Mouse (Mus musculus) lung, postnatal 0 days (tissue): ENCODE measurements around the gene Slc25a19.
A peak's percentile ranks its signal among the peaks of the same experiment; 100 is the strongest.

ENCODE experiments used
- CTCF ChIP-seq: IDR thresholded peaks from 2 replicates; pipeline ENCODE4 v1.5.1; 2016; ENCODE audit warnings: antibody characterized with exemption, mild to moderate bottlenecking
- EP300 ChIP-seq: IDR thresholded peaks from 2 replicates; pipeline ENCODE4 v1.6.1; 2016; ENCODE audit warnings: antibody characterized with exemption, mild to moderate bottlenecking, control low read depth

DNA sequence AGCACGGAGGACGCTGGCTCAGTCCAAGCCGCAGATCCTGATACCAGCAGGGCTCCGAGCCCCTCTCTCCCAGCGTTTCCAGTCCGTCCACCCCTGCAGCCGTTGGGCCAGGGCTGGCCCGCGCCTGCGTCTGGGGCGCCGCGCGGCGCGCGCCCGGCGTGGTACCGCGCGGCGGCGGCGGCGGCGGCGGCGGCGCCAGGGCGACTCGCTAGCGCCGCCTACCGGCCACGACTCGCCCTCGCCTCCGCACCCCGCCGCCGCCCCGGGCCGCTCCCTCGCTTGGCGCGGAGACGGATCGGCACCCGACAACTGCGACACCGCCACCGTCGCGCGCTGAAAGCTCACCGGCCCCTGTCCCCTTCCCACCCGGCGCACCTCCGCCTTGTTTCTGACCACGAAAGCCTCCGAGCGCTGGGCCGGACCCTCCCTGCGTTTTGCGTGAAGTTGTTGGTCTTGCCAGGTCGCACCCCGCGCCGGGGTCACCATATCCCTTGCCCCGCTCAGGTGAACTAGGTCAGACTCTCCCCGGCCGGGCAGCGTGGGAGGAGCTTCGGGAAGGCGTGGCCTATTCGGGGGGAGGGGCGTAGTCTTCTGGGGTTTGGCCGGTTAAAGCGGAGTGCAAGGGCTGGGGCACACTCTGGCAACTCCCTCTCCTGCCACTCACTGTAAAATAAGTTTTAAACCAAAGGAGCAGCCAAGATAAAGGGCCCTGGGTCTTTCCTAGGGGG, 15.5 kb downstream of the Slc25a19 start, which contains the start of gene Mif4gd:
- TF ChIP-seq CTCF (peak; percentile 67), EP300 (no peak)
